8 mouse cellular contexts compared by ENCODE assay signal in genomic region chr11:75170136-75170751, GRCm38 (mm10). TPM values are rescaled to one million over a fixed set of nuclear protein-coding genes. Genes with fewer than 3 reads are reported as not detected.
A peak's percentile ranks its signal among the peaks of the same experiment; 100 is the strongest.
DNase-seq lines count a peak whose midpoint lies in the region; ATAC-seq and TF ChIP-seq lines count a peak whose summit lies in the region.

No protein-coding gene starts in this region.

- H3K9me3 ChIP-seq in embryonic facial prominence, embryonic 15.5 days (replicated peaks) = no peaks in the 10 kb centered on the region
- H3K9me3 ChIP-seq in limb, embryonic 13.5 days = no peaks in the 10 kb centered on the region
- no peaks in the 10 kb centered on the region for H3K9me3 ChIP-seq in midbrain, embryonic 16.5 days (replicated peaks; ENCODE audit: control insufficient read depth, low read length, poor library complexity, severe bottlenecking)

- peaks cover 89% of the 10 kb centered on the region for H3K27me3 ChIP-seq in embryonic facial prominence, embryonic 15.5 days
- peaks cover 89% of the 10 kb centered on the region for H3K27me3 ChIP-seq in limb, embryonic 13.5 days
- peaks cover 31% of the 10 kb centered on the region for H3K27me3 ChIP-seq in midbrain, embryonic 16.5 days (ENCODE audit: control insufficient read depth, insufficient read depth, low read depth, low read length)

- H3K4me3 ChIP-seq in bone marrow, adult 2 months (replicated peaks; ENCODE audit: control insufficient read depth, low read depth, low read length) = no peak overlapping the region
- H3K4me3 ChIP-seq in embryonic facial prominence, embryonic 15.5 days (replicated peaks) = peak overlapping the region; percentile 64
- peak overlapping the region; percentile 75 for H3K4me3 ChIP-seq in limb, embryonic 13.5 days
- H3K4me3 ChIP-seq in midbrain, embryonic 16.5 days (ENCODE audit: low read depth, low read length) = peak overlapping the region; percentile 51

- peak overlapping the region; percentile 96 for H3K4me2 ChIP-seq in embryonic facial prominence, embryonic 15.5 days (replicated peaks)
- peak overlapping the region; percentile 87 for H3K4me2 ChIP-seq in limb, embryonic 13.5 days (replicated peaks)
- H3K4me2 ChIP-seq in midbrain, embryonic 16.5 days (ENCODE audit: low read length) = peak overlapping the region; percentile 88

- no peak overlapping the region for H3K27ac ChIP-seq in bone marrow, adult 2 months (ENCODE audit: control insufficient read depth, insufficient read depth, low read depth, low read length, poor library complexity)
- H3K27ac ChIP-seq in embryonic facial prominence, embryonic 15.5 days (replicated peaks) = peak overlapping the region; percentile 28; the same call in 1 of the 2 replicates
- H3K27ac ChIP-seq in limb, embryonic 13.5 days = no peak overlapping the region
- H3K27ac ChIP-seq in midbrain, embryonic 16.5 days (ENCODE audit: low read length) = peak overlapping the region; percentile 70

- TF ChIP-seq CTCF in bone marrow, adult 2 months (IDR thresholded peaks at IDR 0.05; ENCODE audit: control insufficient read depth, insufficient read depth, low read length) = peak; percentile 70

- no peaks in the 10 kb centered on the region for H3K36me3 ChIP-seq in embryonic facial prominence, embryonic 15.5 days
- H3K36me3 ChIP-seq in limb, embryonic 13.5 days = peaks cover 22% of the 10 kb centered on the region
- no peaks in the 10 kb centered on the region for H3K36me3 ChIP-seq in midbrain, embryonic 16.5 days (ENCODE audit: control insufficient read depth, insufficient read depth, low read length)

- H3K4me1 ChIP-seq in bone marrow, adult 2 months (ENCODE audit: control insufficient read depth, insufficient read depth, low read length) = peaks cover 7% of the 10 kb centered on the region
- H3K4me1 ChIP-seq in embryonic facial prominence, embryonic 15.5 days = peaks cover 86% of the 10 kb centered on the region
- H3K4me1 ChIP-seq in limb, embryonic 13.5 days = peaks cover 76% of the 10 kb centered on the region
- peaks cover 43% of the 10 kb centered on the region for H3K4me1 ChIP-seq in midbrain, embryonic 16.5 days (ENCODE audit: control insufficient read depth, insufficient read depth, low read length)

- H3K9ac ChIP-seq in embryonic facial prominence, embryonic 15.5 days = no peak overlapping the region
- H3K9ac ChIP-seq in limb, embryonic 13.5 days = peak overlapping the region; percentile 43; the same call in 1 of the 2 replicates
- peak overlapping the region; percentile 62 for H3K9ac ChIP-seq in midbrain, embryonic 16.5 days (ENCODE audit: low read depth, low read length)

- peak; percentile 97 for DNase-seq in A20 (ENCODE audit: low read depth, low spot score)
- DNase-seq in heart, adult 9 months (ENCODE audit: low spot score in 2 of 2) = peak; percentile 93 to 95
- peak; percentile 96 for DNase-seq in kidney, adult 9 months
- peak; percentile 82 to 93 for DNase-seq in spleen, postnatal 10 days (ENCODE audit: low spot score in 2 of 2)

- under 1% methylated on average over 38 of the region's 38 CpGs for WGBS in bone marrow, adult 2 months
- WGBS in embryonic facial prominence, embryonic 15.5 days = under 1% methylated on average over 38 of the region's 38 CpGs
- under 1% methylated on average over 38 of the region's 38 CpGs for WGBS in limb, embryonic 13.5 days
- 0% methylated on average over 38 of the region's 38 CpGs for WGBS in midbrain, embryonic 16.5 days

- no peak for TF ChIP-seq POLR2A in bone marrow, adult 2 months (IDR thresholded peaks at IDR 0.05; ENCODE audit: borderline replicate concordance, control insufficient read depth, low read depth, low read length)

- ATAC-seq in embryonic facial prominence, embryonic 15.5 days (ENCODE audit: insufficient number of reproducible peaks, low FRiP score, low TSS enrichment, low read depth) = peak; percentile 51
- ATAC-seq in limb, embryonic 13.5 days (ENCODE audit: low FRiP score, low read depth) = peak; percentile 60
- ATAC-seq in midbrain, embryonic 16.5 days = peak; percentile 75

RNA-seq across cellular contexts. Expression of gene Hic1, which starts 0.9 kb away (rescaled TPM):
- 0.36 TPM in 1 of 2 replicates, not detected in the other for polyA plus RNA-seq in bone marrow, adult 2 months (2011; ENCODE audit: insufficient read depth, insufficient read length, low replicate concordance, missing spikeins)
- 17.7 and 19.8 TPM in 2 replicates for polyA plus RNA-seq in embryonic facial prominence, embryonic 15.5 days (2015; fragmentation: Nextera tagmentation; extraction: Ambion mirVana)
- 28.2 and 29.3 TPM in 2 replicates for polyA plus RNA-seq in limb, embryonic 13.5 days (2015; fragmentation: Nextera tagmentation; extraction: Ambion mirVana)
- 1.3 and 1.8 TPM in 2 replicates for polyA plus RNA-seq in midbrain, embryonic 16.5 days (2015; fragmentation: Nextera tagmentation; extraction: Ambion mirVana)

RNA-seq across cellular contexts. Expression of gene Ovca2, which starts 8.4 kb away (rescaled TPM):
- polyA plus RNA-seq in bone marrow, adult 2 months (2011; ENCODE audit: insufficient read depth, insufficient read length, low replicate concordance, missing spikeins) = 5.6 and 20.8 TPM in 2 replicates
- 23.8 and 25.1 TPM in 2 replicates for polyA plus RNA-seq in embryonic facial prominence, embryonic 15.5 days (2015; fragmentation: Nextera tagmentation; extraction: Ambion mirVana)
- polyA plus RNA-seq in limb, embryonic 13.5 days (2015; fragmentation: Nextera tagmentation; extraction: Ambion mirVana) = 27.8 and 29.5 TPM in 2 replicates
- polyA plus RNA-seq in midbrain, embryonic 16.5 days (2015; fragmentation: Nextera tagmentation; extraction: Ambion mirVana) = 13.3 and 14.5 TPM in 2 replicates

RNA-seq across cellular contexts. Expression of gene Dph1, which starts 20.8 kb away (rescaled TPM):
- 3.5 and 5.9 TPM in 2 replicates for polyA plus RNA-seq in bone marrow, adult 2 months (2011; ENCODE audit: insufficient read depth, insufficient read length, low replicate concordance, missing spikeins)
- 20.5 and 21.0 TPM in 2 replicates for polyA plus RNA-seq in embryonic facial prominence, embryonic 15.5 days (2015; fragmentation: Nextera tagmentation; extraction: Ambion mirVana)
- 23.9 and 24.9 TPM in 2 replicates for polyA plus RNA-seq in limb, embryonic 13.5 days (2015; fragmentation: Nextera tagmentation; extraction: Ambion mirVana)
- 12.5 and 14.0 TPM in 2 replicates for polyA plus RNA-seq in midbrain, embryonic 16.5 days (2015; fragmentation: Nextera tagmentation; extraction: Ambion mirVana)

RNA-seq across cellular contexts. Expression of gene Rtn4rl1, which starts 23.3 kb away (rescaled TPM):
- 0.65 and 0.85 TPM in 2 replicates for polyA plus RNA-seq in bone marrow, adult 2 months (2011; ENCODE audit: insufficient read depth, insufficient read length, low replicate concordance, missing spikeins)
- polyA plus RNA-seq in embryonic facial prominence, embryonic 15.5 days (2015; fragmentation: Nextera tagmentation; extraction: Ambion mirVana) = 6.4 and 7.3 TPM in 2 replicates
- 2.3 and 3.1 TPM in 2 replicates for polyA plus RNA-seq in limb, embryonic 13.5 days (2015; fragmentation: Nextera tagmentation; extraction: Ambion mirVana)
- polyA plus RNA-seq in midbrain, embryonic 16.5 days (2015; fragmentation: Nextera tagmentation; extraction: Ambion mirVana) = 17.8 and 19.7 TPM in 2 replicates

Comparison
In these comparisons a context has a peak if more than half of its experiments do, and no peak if none do; other contexts are left out.
1. H3K27ac ChIP-seq: peak in embryonic facial prominence, embryonic 15.5 days (single experiment) and midbrain, embryonic 16.5 days (single experiment); none in bone marrow, adult 2 months (single experiment) and limb, embryonic 13.5 days (single experiment).
2. Peak in every context shown above with its lines, with median percentiles within 50 percentile points of each other: DNase-seq, ATAC-seq and H3K4me2 ChIP-seq.